Mouse (Mus musculus) liver, postnatal 0 days (tissue): ENCODE results near the gene Prss43.

ENCODE experiments used
- CTCF ChIP-seq: sonication (generic); IDR thresholded peaks from 2 replicates; pipeline ENCODE4 v1.5.1; 2016; ENCODE audit warnings: antibody characterized with exemption, low read depth
- EP300 ChIP-seq: IDR thresholded peaks from 2 replicates; pipeline ENCODE4 v1.6.1; 2016; ENCODE audit warnings: antibody characterized with exemption, low read depth, mild to moderate bottlenecking

- no peak for TF ChIP-seq CTCF
- TF ChIP-seq EP300: no peak
Observed at GRCm38 (mm10) chr9:110880772-110881171, 54.3 kb downstream of the Prss43 start.
